Mouse (Mus musculus) heart, adult 8-10 months (tissue): ENCODE measurements around the gene Olfr97. TPM values are rescaled to one million over a fixed set of nuclear protein-coding genes. Genes with fewer than 3 reads are reported as not detected.
"Not testable (repeated sequence)": the region's sequence is repeated elsewhere in the genome, so short reads cannot be mapped to it uniquely, and the experiment has no call there.

ENCODE experiments used
- DNase-seq: peaks from one replicate; pipeline ENCODE4 v3.0.0; 2022; ENCODE audit warnings: low spot score
- total RNA-seq, 4 experiments: library from RNA; stranded (reverse); gene quantifications; 2 replicates each; pipeline ENCODE4 v1.2.4; 2022

Olfr97 gene
- not detected for total RNA-seq

GRCm38 (mm10) chr17:37237230-37237629 is at the start of gene Olfr97:
Gene Olfr97, minus strand, starts transcription at chr17:37237330.
- DNase-seq = not testable (repeated sequence)

DNA sequence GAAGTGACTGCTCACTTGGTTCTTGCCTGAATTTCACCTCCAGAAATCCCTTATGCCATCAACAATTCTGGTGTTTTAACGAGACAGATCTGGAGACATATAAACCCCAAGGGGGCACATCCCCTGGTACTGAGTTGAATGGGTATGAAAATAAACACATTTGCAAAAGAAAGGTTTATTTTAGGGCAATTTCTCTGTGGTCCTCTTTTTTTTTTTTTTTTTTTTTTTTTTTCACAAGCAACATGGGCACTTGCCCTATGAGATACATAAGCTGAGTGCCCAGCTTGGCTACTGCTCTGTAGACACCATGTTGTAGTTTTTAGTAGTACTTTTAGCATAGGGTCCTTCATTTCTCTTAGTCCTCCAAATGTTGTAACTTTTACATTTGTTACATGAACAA is 46.2 kb upstream of the Olfr97 start, which contains the start of gene Olfr99:
Gene Olfr99, minus strand, starts transcription at position 101 of the 400 bp plus-strand sequence.
- no peak for DNase-seq

DNA sequence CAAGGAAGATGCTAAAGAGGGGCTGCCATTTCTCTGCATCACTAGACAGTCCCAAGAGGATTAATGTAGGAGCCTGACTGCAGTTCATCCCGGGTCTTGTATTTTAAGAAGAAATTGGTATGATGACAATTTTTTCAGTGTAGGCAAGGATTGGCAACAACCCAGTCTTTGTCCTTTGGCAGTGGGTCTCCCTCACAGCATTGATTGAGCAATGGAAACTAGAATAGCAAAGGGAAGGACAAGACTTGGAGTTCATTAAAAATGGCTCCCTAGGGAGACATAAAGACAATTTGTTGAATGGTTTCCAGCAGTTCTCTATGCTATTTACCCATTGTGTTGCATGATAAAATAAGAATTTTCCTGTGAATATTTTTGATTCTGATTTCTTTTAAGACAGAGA is 43.2 kb upstream of the Olfr97 start:
- no peak for DNase-seq

DNA sequence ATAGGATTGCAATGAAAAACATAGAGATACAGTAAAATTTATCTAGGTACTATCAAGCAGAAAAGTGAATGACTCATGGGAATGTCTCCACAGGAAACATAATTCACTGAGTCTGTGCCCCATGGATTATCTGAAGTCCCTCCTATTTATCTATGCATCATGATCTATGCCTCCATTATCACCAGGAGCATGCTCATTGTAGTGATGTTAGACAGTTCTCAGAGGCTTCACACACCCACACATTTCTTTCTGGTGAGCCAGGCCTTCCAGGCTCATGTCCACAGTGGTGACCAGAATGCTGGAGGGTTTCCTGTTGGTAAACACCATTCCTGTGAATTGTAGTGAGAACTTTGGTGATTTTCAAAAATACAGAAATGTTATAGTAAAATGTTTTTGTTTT is 39.4 kb upstream of the Olfr97 start:
- DNase-seq = no peak

- no peak for DNase-seq
Observed at GRCm38 (mm10) chr17:37275626-37276248, 38.6 kb upstream of the Olfr97 start.

DNA sequence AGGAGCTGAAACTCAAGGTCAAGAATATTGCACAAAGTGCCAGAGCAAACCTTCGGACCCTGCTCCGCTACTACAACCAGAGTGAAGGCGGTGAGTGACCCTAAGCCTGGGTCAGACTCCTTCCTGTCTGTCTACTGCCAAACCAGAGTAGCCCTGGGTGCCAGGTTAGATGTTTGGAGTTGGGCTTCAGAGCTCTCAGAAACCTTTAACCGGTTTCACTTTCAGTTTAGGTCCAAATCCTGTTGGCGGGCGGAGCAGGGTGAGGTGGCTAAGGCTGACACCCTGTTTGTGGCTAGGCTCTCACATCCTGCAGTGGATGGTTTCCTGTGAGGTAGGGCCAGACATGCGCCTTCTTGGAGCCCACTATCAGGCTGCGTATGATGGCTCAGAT is 33.6 kb upstream of the Olfr97 start:
- peak; percentile 81 for DNase-seq

GRCm38 (mm10) chr17:37270058-37270701 is 33.0 kb upstream of the Olfr97 start, which contains the start of gene H2-M3:
Gene H2-M3, plus strand, starts transcription at chr17:37270220.
- peak; percentile 98 for DNase-seq

DNA sequence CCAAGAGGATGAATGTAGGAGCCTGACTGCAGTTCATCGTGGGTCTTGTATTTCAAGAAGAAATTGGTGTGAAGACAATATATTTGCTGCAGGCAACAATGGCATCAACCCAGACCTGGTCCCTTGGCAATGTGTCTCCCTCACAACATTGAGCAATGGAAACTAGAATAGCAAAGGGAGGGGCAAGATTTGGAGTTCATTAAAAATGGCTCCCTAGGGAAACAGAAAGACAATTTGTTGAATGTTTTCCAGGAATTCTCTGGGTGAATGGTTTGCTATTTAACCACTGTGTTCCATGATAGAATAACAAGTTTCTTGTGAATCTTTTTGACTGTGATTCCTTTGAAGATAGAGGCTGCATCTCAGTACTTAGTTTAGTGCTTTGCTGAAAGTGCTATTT is 26.5 kb upstream of the Olfr97 start, which contains the start of gene Olfr98:
Gene Olfr98, minus strand, starts transcription at position 124 of the 400 bp plus-strand sequence.
- DNase-seq = no peak

GRCm38 (mm10) chr17:37250544-37250943 is 13.4 kb upstream of the Olfr97 start:
- DNase-seq = no peak

- no peak for DNase-seq
Observed at GRCm38 (mm10) chr17:37249460-37249859, 12.3 kb upstream of the Olfr97 start.

DNA sequence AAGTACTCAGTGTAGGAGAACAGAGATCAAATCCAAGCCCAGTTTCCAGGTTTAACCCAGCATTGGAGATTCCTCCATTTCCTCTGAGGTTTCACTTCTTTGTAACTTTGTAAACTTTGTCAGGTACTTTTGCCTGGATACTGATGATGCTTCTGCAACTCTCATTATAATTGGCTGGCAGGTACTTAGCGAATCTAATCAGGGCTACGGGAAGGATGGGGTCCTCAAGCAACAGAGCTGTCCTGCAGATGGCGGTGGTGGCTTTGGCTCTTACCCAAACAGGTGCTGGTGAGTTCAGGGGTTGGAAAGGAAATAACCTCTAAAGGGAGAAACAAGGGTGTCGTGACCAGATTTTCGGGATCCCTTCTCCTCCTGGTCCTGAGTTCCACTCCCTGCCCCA is 9.6 kb upstream of the Olfr97 start:
- peak; percentile 35 for DNase-seq

- no peak for DNase-seq
Observed at GRCm38 (mm10) chr17:37242198-37242597, 5.1 kb upstream of the Olfr97 start.

DNA sequence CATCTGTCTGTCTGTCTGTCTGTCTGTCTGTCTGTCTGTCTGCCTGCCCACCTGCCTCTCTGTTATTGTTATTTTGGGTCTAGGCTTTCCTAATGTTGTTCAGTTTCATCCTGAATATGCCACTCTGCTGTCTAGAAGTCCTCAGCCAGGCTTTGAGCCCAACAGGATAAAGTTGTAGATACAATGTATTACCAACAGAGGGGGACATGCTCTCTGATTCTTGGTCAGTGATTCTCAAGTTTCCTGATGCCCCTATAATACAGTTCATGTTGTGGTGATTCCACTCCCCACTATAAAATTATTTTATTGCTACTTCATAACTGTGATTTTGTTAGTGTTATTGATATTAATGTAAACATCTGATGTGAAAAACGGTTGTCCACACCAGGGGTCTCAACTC is 15.3 kb downstream of the Olfr97 start:
- no peak for DNase-seq

- DNase-seq = no peak
Observed at GRCm38 (mm10) chr17:37219846-37220245, 17.3 kb downstream of the Olfr97 start, which contains the start of gene Olfr96. Gene Olfr96, plus strand, starts transcription at chr17:37220146.

DNA sequence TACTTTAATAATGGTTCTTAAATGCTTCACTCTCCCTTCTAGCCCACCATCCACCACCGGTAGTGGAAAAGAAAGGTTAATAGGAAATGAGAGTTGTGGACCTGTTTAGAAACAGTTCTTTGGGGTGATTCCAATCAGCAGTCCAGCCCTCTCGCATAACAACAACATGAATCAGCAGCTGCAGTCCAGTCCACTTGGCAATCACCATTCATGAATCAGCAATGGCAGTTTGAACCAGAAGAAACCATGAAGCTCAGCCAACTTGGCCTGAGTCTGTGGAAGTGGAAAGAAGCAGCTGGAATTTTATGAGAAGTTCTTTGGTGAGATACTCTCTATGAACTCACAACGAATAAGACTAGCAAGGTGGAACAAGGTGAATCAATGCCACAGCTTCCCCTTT is 18.6 kb downstream of the Olfr97 start:
- DNase-seq = peak; percentile 24

GRCm38 (mm10) chr17:37213018-37213417 is 24.1 kb downstream of the Olfr97 start, which contains the start of gene Olfr95:
Gene Olfr95, minus strand, starts transcription at chr17:37213118.
- DNase-seq = no peak

GRCm38 (mm10) chr17:37210884-37211768 is 26.0 kb downstream of the Olfr97 start:
- DNase-seq = no peak

DNA sequence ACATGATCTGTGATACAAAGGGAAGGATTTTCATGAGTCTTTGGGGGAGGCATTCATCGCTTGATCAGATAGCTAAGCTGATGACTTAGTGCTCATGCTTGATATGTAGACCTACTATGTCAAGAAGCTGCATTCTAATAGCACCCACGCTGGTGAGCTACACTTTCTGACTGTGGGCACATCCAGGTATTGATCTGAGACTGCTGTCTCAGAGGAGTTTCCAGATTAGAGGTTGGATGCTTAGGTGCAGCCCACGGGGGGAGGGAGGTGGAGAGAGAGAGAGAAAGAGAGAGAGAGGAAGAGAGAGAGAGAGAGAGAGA is 33.3 kb downstream of the Olfr97 start:
- DNase-seq = no peak

DNA sequence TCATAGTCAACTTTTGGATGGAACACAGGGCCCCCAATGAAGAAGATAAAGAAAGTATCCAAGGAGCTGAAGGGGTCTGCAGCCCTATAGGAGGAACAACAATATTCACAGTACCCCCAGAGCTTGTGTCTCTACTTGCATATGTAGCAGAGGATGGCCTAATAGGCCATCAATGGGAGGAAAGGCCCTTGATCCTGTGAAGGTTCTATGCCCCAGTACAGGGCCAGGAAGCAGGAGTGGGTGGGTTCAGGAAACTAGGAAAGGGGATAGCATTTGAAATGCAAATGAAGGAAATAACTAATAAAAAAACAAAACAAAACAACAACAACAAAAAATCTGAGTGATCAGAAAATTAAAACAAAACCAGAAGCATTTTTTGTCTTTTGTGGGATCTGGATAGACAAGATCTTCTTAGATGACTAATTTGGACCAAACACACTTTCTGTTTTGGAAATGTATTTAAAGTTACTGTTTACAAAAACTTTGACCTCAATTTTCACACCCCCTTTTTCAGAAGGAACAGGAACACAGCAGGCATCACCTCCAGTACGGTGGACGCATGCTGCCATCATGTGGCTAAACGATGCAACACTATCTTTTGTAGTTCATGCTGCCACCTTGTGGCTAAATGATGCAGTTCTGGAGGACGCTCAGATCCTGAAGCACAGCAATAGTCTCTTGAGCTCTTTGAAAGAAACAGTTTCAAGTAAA is 33.8 kb downstream of the Olfr97 start:
- DNase-seq = peak; percentile 81

DNA sequence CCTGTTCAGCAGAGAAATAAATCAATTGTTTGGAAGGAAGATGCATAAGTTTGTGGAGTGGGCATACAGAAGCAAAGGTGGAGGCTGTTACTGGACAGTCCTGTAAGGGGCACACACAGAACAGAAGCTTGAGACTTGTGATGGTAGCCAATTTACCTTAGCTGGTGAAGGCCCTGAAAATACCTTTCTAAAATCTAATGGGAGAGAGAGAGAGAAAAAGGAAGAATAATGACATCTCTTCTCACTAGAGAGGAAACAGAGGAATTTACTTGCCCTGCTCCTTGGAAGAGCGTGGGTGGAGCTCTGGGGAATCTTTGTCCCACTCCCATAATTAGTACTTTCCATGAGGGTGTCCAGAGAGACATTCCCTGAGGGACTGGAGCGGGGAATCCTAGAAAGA is 36.2 kb downstream of the Olfr97 start, which contains the start of gene Olfr94:
Gene Olfr94, minus strand, starts transcription at position 101 of the 400 bp plus-strand sequence.
- DNase-seq = no peak
